Mouse (Mus musculus) testis, adult 2 months (tissue): ENCODE results near the gene Gal3st2.

Source experiments
- CTCF ChIP-seq: fragments of 200-500 bp; IDR thresholded peaks from 2 replicates; pipeline ENCODE4 v1.5.1; 2012; ENCODE audit warnings: low read depth, mild to moderate bottlenecking, inconsistent platforms, low read length, moderate library complexity; ENCODE audit not compliant: control insufficient read depth, insufficient read depth, insufficient replicate concordance
- POLR2A ChIP-seq: fragments of 200-500 bp; IDR thresholded peaks from 2 replicates; pipeline ENCODE4 v1.6.1; 2012; ENCODE audit warnings: low read depth, mild to moderate bottlenecking, inconsistent platforms, low read length, moderate library complexity; ENCODE audit not compliant: control insufficient read depth

DNA sequence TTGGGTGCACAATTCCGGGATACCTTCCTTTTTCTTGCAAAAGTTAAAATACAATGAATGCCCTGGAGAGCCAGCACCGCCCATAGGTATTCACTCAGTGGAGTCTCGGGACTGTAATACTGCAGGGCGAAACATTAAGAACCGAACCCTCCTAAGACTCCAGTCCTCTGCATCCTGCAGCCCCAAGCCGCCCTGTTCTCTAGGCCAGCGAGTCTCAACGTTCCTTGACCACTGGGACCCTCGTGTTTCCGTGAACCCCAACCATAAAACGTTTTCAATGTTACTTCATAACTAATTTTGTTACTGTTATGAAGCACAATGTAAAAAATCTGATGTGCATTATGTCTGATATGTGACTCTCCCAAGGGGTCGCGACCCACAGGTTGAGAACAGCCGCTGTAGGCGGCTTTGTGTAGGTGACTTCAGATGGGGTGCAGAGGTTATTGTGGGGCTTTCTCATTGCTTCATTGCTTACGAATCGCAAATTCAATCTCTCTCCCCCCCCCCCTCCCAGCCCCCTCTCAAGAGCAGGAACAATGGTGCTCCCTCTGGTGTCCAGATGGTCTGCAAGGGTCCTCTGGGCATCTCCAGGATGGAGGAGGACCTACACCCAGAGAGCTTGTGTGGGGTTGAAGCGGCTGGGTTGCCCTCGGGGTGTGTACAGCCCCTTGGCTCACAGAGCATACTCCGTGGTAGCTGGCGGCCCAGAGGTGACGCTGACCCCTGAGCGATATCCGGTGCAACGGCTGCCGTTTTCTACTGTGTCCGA, 35.2 kb upstream of the Gal3st2 start:
- TF ChIP-seq CTCF = no peak
- TF ChIP-seq POLR2A = no peak
